Mouse (Mus musculus) ES-Bruce4 (cell line): ENCODE data around the gene Cyb5r3.

Experiments
- CTCF ChIP-seq: IDR thresholded peaks from one replicate; pipeline ENCODE4 v1.8.1; 2011; ENCODE audit warnings: low read depth, low read length
- EP300 ChIP-seq: IDR thresholded peaks from 2 replicates; pipeline ENCODE4 v1.6.1; 2011; ENCODE audit warnings: low read depth, low read length; ENCODE audit not compliant: insufficient read depth
- POLR2A ChIP-seq: IDR thresholded peaks from one replicate; pipeline ENCODE4 v1.8.1; 2011; ENCODE audit warnings: low read length; ENCODE audit not compliant: insufficient read depth

- TF ChIP-seq EP300 (no peak), CTCF (no peak), POLR2A (peak; percentile 88)
Observed at GRCm38 (mm10) chr15:83171712-83172481, 495 bp downstream of the Cyb5r3 start.
